Mouse (Mus musculus) thymus, adult 2 months (tissue): Measurements from ENCODE around the gene Sgcb. TPM values are rescaled to one million over a fixed set of nuclear protein-coding genes. Genes with fewer than 3 reads are reported as not detected.
"Not testable (repeated sequence)": the region's sequence is repeated elsewhere in the genome, so short reads cannot be mapped to it uniquely, and the experiment has no call there.

Experiments
- DNase-seq: peaks from one replicate; pipeline ENCODE4 v3.0.0; 2021
- H3K27ac ChIP-seq: fragments of 200-500 bp; 2 replicates; pipeline ENCODE4 v1.5.1; 2012; ENCODE audit warnings: low read length, control low read depth; ENCODE audit not compliant: control insufficient read depth, insufficient read depth
- H3K27me3 ChIP-seq: fragments of 200-500 bp; 2 replicates; pipeline ENCODE4 v1.6.1; 2012; ENCODE audit warnings: mild to moderate bottlenecking, low read length, moderate library complexity, mixed read lengths; ENCODE audit not compliant: control insufficient read depth, insufficient read depth
- H3K36me3 ChIP-seq: fragments of 200-500 bp; 2 replicates; pipeline ENCODE4 v1.6.1; 2012; ENCODE audit warnings: mild to moderate bottlenecking, low read length, moderate library complexity; ENCODE audit not compliant: control insufficient read depth, insufficient read depth
- H3K4me1 ChIP-seq: fragments of 200-500 bp; replicated peaks from 2 replicates; pipeline ENCODE4 v1.6.1; 2012; ENCODE audit warnings: low read length; ENCODE audit not compliant: control insufficient read depth, insufficient read depth
- H3K4me3 ChIP-seq: fragments of 200-500 bp; 2 replicates; pipeline ENCODE4 v1.5.1; 2012; ENCODE audit warnings: mild to moderate bottlenecking, low read length, control low read depth, moderate library complexity; ENCODE audit not compliant: control insufficient read depth, insufficient read depth
- CTCF ChIP-seq: fragments of 200-500 bp; IDR thresholded peaks from 2 replicates; pipeline ENCODE4 v1.5.1; 2012; ENCODE audit warnings: mild to moderate bottlenecking, control low read depth, low read length, moderate library complexity, borderline replicate concordance; ENCODE audit not compliant: control insufficient read depth, poor library complexity, insufficient read depth; ENCODE audit errors: extremely low read depth
- POLR2A ChIP-seq: fragments of 200-500 bp; IDR thresholded peaks from 2 replicates; pipeline ENCODE4 v1.6.1; 2012; ENCODE audit warnings: mild to moderate bottlenecking, low read length, control low read depth, moderate library complexity; ENCODE audit not compliant: control insufficient read depth, poor library complexity, insufficient read depth; ENCODE audit errors: extremely low read depth
- WGBS: fragments of 180-500 bp; shearing (Covaris S2); methylation state at CpG from one replicate; pipeline ENCODE4 v1.1.7; 2018; 5-methylcytosine and 5-hydroxymethylcytosine counted together
- polyA plus RNA-seq: library from polyadenylated mRNA; depleted of rRNA; stranded (reverse); fragments of >200 nt; gene quantifications from 2 replicates; pipeline ENCODE4 v1.2.3, GENCODE M21; 2012; rRNA removed

Gene Sgcb
- polyA plus RNA-seq, 1 experiment: 8.9 TPM

GRCm38 (mm10) chr5:73585212-73586115, 62.1 kb downstream of the Sgcb start:
- no peaks in the 10 kb centered on the region for H3K4me1 ChIP-seq
- H3K36me3 ChIP-seq: no peaks in the 10 kb centered on the region
- no peaks in the 10 kb centered on the region for H3K27me3 ChIP-seq
- DNase-seq: no peak
- H3K4me3 ChIP-seq: no peak overlapping the region
- 61% methylated on average over 7 of the region's 7 CpGs for WGBS
- TF ChIP-seq POLR2A: no peak
- no peak for TF ChIP-seq CTCF
- no peak overlapping the region for H3K27ac ChIP-seq

- not testable (repeated sequence) for DNase-seq, H3K36me3 ChIP-seq, H3K27ac ChIP-seq, H3K4me1 ChIP-seq, H3K27me3 ChIP-seq, H3K4me3 ChIP-seq
- 91% methylated on average over 6 of the region's 6 CpGs for WGBS
Observed at GRCm38 (mm10) chr5:73584011-73584410, 63.6 kb downstream of the Sgcb start.

Other genes starting within 250 kb of the Sgcb start
- 0.05 and 0.07 TPM in 2 replicates for gene Cwh43, start 241.7 kb downstream of the Sgcb start, polyA plus RNA-seq
- 2.9 and 3.9 TPM in 2 replicates for gene Dcun1d4, start 166.8 kb downstream of the Sgcb start, polyA plus RNA-seq
- gene Lrrc66, start 15.3 kb downstream of the Sgcb start, polyA plus RNA-seq: 0.07 and 0.18 TPM in 2 replicates
- gene Spata18, start 3.6 kb upstream of the Sgcb start, polyA plus RNA-seq: 0.19 and 0.42 TPM in 2 replicates